Mouse (Mus musculus) CD4-positive, CD25-positive, alpha-beta regulatory T cell, adult 4 months (primary cell): ENCODE results near the gene Ino80d. TPM values are rescaled to one million over a fixed set of nuclear protein-coding genes. Genes with fewer than 3 reads are reported as not detected.
"Not testable (repeated sequence)": the region's sequence is repeated elsewhere in the genome, so short reads cannot be mapped to it uniquely, and the experiment has no call there.

Source experiments
- ATAC-seq: one replicate; pipeline ENCODE4 v1.8.0; 2017
- polyA plus RNA-seq, 2 experiments: library from polyadenylated mRNA; unstranded; fragments of 100-300 nt; shearing (Covaris generic); gene quantifications; one replicate each; pipeline ENCODE4 v1.2.1; 2017

Gene Ino80d
- polyA plus RNA-seq: 10 to 100 TPM; 23.8 to 36.8 TPM

DNA sequence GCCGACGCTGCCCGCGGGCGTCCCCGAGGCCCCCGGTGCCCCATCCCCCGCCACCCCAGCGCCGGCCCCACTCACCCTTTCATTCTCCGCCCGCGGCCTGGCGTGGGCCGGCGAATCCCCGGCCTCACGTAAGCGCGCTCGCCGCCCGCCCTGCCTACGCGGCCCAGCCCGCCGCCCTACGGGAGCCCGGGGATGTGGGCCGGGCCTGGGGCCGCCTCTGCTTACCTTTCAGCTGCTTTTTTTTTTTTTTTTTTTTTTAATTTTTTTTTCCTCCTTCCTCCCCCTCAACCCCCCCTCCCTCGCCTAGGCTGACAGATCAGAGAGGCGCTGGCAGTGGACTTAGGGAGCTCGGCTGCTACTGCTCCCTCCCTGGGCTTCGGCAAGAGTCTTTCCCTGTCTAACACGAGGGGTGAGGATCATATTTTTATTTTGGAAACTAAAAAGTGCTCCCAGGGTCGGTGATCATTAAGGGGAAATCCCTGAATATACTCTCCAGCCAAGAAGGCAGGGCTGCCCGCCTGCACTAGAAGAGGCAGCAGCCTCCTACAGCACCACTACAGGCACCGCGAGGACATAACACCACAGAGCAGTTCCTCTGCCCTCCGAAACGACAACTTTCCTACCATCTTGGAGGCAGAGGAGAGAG is at the start of gene Ino80d:
Gene Ino80d, minus strand, starts transcription at position 532 of the 646 bp plus-strand sequence.
- ATAC-seq: peak; percentile 95

DNA sequence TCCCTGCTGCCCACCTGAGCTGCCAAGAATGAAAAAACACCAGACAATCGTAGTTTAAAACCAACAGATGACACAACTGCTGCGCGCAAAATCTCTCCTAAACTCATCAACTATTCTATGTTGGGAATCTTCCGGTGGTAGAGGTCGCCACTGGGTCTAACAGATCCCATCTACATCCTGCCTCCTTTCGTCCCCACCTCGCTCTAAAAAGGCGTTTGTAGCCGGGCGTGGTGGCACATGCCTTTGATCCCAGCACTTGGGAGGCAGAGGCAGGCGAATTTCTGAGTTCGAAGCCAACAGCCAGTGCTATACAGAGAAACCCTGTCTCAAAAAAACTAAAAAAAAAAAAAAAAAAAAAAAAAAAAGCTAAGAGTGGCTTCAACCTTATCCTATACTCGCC is 25.8 kb upstream of the Ino80d start:
- ATAC-seq: no peak

DNA sequence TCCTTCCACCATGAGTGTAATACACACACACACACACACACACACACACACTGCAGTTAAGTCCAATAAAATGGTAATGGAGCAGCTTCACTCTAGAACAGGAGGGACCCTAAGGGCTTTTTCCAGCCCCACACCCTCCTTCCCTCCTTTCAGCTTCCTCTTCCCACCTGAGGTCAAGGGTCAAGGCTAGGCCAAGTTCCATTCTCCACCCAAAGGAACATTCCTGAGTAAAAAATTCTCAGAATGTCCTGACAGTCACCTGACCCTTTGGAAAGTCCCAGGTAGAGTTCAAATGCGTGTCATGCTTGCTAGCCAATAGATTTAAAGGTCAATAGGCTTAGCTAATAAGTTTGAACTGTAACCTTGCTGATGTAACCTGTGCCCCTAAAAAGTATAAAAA is 24.1 kb upstream of the Ino80d start:
- not testable (repeated sequence) for ATAC-seq

DNA sequence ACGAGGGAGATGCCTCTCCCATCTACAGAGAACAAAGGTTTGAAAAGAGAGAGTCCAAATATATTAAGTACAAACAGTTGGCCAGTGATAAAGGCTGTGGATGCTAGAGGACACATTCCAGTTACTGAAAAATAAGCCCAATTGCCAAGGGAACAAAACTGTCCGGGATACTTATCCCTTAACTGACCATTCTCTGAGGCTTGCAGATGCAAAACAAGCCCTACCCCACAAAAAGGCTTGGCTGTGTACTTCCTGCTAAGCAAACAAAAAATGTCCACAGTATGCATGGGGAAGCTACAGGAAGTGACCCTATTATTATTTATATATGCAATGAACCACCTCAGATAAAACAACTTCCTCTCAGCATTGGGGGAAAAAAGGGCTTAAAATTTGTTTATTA is 23.5 kb upstream of the Ino80d start:
- no peak for ATAC-seq

DNA sequence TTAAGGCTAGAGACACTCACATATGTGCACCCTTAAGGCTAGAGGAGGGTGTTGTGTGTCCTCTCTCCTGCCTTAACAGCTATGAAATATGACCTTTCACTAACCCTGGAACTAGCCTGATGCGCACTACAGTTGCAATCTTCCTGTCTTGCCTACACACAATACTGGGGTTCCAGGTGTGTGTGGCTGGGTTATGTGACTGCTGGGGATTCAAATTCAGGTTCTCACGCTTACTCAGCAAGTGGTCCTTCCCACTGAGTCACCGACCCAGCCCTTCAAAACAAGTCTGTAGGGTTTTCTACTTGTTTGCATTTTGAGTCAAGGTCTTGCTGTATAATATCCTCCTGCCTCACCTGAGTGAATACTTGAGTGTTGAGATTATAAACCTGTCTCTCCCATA is 20.1 kb upstream of the Ino80d start:
- no peak for ATAC-seq

DNA sequence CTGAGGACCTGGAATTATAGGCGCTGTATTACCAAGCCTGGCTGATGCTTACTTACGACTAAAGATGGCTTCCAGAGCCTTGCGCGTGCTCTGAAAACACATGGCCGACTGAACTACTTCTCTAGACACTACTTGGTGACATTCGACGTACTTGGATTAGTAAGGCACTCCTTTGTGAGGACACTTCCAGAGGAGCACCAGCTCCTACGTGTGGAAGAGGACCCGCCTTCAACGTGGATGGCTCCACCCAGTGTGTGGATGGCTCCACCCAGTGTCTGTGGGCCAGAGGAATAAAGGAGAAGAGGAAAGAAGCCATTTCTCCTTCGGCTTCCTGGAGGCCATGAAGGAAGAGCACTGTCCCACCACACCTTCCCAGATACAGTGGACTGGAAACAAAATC is 17.3 kb upstream of the Ino80d start:
- no peak for ATAC-seq

DNA sequence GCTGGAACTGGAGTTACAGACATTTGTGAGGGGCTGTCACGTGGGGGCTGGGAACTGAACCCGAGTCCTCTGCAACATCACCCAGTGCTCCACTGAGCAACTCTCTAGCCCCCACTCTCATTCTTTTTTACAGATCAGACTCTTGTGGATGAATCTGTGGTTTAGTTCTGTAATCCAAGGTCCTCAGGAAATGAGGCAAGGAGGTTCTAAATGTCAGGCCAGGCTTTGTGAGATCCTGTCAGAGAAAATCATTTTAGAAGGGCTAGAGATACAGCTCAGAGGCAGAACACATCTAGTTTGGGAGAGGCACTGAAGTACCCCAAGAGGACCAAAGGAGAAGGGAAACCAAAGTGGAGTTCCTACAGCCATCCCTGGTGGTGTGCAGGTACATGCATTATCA is 16.4 kb upstream of the Ino80d start:
- no peak for ATAC-seq

DNA sequence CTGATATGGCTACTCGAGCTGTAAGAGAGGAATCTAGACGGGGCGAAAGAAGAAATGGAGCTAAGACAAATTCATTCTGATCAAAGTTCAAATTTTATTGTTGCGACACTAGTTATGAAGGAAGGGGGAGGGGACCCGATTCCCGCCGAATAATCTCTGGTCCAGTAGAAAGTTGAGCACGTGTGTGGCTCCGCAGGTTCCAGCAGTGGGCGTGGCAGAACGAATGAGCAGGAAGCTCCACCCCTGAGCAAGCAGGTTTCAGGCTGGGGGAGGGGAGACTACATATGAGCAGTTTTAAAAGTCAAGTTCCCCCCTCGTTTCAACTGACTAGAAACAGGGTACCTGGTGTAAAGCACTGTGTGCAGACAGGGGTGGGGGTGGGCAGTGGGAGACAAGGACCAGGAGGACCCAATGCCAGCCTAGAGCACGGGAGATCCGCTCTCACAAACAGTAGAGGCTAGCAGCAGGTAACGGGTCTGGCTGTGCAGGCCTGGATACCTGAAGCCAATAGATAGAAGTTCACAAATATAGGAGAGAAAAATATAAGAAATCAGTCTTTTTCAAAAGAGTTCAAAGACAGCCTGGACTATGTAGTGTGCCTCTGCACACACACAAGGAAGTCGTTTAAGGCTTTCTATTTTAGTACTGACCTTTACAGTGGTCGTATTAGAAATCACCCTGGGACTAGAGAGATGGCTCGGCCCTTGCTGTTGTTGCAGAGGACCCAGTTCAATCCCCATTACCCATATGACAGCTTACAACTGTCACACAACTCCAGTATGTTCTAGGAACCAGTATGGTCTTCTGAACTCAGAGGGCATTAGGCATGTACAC is 15.6 kb upstream of the Ino80d start:
- ATAC-seq: peak; percentile 67

DNA sequence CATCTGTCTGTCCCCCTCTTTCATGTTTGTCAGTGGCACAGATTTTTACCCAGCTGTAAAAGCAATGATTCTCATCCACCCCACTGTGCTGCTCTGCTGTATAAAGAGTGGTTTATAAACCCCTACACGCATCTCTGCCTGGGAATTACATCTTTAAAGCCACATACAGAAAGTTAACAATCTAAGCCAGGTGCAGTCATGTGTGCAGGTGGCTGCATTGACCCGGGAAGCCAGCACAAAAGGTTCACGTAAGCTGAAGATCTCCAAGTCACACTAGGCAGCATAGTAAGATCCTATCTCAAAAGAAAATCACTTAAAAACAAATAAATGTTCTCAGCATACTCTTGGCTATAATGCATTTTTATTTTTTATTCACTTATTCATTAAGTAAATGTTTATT is 14.8 kb upstream of the Ino80d start:
- no peak for ATAC-seq

DNA sequence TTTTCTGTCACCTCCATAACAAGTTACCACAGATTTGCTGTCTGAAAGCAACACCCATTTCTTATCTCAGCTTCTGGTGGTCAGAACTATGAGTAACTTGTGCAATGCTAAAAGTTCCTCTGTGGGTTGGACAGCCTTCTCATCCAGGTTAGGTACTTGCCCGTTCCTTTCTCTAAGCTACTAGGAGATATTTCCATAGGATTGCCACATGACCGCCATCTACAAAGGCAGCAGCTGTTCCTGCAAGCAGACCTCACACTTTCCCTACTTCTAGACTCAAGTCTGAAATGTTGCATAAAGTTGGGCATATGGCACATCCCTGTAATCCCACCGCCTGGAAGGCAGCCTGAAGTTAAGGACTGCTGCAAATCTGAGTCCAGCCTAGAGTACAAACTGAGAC is 11.7 kb upstream of the Ino80d start:
- ATAC-seq: no peak

DNA sequence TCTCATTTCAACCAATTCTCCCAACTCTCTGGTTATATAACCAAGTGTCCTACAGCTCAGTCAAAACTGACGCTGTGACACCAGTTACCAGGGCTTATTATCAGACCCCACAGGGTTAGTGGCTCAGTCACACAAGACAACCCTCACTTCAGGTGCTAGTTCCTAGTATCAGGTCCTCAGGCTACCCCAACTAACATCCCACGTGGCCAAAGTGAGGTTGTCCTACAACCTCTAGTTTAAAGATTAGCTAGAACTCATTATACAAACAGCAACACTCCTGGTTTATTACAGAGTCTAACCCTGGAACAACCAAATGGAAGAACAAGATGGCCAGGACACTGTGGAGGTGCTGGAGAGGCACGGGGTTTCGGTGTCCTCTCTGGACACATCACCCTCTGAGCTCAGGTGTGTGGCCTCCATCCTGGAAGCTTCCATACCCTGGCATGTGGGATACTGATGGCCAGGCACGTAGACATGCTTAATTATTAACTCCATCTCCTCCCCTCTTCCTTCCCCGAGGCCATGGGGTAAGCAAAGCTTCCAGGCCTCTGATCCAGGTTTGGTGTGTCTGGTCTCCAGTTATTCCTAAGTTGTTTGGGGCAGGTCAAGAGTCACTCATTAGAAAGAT is 9.5 kb upstream of the Ino80d start:
- ATAC-seq: no peak

DNA sequence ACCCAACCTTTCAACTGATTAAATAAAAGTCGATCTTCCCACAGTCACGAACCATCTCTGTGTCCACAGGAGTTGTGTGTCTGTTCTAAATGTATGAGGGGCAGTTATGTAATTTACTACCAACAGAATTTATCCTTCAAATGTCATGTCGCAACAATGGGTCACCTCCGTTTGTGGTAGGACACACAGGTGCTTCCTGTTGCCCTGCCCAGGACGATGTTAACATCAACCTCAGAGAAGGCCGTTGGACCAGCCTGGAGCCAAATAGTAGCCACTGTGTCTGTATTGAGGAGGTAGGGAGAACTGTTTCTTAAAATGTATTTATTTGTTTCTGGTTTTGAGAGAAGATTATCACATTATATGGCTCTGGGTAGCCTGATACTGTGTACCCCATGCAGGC is 7.5 kb upstream of the Ino80d start:
- ATAC-seq: no peak

DNA sequence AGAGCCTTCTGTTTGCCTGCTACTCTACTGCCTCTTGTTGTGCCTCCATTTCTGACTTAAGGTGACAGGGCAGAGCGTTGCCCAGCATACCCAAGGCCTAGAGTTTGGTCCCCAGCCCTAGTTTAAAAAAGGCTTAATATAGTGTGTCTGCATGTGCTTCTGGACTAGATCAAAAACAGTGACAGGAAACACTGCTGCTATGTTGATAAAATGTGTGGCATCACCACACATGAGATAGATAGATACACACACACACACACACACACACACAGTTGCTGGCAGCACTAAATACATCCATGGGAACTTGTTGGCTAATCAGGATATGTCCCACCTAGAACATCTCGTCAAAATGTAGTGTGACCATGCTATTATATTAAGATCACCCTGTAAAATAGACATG is 5.9 kb upstream of the Ino80d start:
- ATAC-seq: no peak

DNA sequence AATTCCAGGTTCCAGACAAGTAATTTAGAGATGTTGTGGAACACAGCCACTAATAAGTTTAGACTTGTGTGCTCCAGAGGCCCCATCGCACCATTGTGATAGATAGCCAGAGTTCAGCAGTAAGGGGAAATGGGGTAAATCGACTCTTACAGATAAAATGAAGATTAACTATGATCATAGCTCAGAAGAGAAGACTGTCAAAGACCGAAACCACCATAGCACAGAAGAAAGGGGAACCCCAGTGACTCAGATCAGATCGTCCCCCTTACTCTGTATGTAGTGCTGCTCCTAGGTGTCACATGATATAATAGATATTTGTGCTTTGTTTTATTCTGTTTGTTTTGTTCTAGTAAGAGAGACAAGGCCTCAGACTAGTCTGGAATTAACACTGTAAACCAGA is 5.2 kb upstream of the Ino80d start:
- ATAC-seq: peak; percentile 95

DNA sequence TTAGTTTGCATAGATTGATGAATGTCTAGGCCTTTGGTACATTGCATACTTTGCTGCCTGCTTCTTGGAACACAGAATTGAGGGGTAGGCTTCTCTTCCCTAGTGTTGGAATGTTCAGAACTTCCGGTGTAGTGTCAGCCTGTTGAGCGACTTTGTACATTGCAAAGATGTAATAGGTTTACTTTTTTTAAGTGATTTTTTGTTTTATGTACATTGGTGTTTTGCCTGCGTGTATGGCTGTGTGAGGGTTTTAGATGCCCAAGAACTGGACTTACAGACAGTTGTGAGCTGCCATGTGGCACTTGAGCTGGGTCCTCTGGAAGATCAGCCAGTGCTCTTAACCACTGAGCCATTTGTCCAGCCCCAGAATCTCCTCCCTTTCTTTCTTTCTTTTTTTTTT is 1.1 kb upstream of the Ino80d start:
- no peak for ATAC-seq

DNA sequence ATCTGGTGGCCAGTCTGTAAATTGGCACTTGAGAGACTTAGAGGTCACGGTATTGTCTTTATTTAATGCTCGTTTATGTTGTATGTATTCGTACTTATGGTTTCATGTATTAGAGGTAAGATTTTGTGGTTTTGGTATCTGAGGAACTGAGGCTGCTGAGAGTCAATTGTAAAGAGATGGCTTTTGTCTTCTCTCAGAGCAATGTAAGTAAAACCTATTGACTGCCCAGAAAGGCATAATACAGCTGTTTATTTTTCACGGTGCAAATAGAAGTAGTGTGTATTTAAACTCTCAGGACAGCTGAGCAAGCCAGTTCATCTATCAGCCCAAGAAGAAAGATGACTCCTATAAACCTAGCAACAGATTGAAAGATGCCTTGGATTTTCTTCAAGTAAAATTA is 629 bp upstream of the Ino80d start:
- no peak for ATAC-seq

DNA sequence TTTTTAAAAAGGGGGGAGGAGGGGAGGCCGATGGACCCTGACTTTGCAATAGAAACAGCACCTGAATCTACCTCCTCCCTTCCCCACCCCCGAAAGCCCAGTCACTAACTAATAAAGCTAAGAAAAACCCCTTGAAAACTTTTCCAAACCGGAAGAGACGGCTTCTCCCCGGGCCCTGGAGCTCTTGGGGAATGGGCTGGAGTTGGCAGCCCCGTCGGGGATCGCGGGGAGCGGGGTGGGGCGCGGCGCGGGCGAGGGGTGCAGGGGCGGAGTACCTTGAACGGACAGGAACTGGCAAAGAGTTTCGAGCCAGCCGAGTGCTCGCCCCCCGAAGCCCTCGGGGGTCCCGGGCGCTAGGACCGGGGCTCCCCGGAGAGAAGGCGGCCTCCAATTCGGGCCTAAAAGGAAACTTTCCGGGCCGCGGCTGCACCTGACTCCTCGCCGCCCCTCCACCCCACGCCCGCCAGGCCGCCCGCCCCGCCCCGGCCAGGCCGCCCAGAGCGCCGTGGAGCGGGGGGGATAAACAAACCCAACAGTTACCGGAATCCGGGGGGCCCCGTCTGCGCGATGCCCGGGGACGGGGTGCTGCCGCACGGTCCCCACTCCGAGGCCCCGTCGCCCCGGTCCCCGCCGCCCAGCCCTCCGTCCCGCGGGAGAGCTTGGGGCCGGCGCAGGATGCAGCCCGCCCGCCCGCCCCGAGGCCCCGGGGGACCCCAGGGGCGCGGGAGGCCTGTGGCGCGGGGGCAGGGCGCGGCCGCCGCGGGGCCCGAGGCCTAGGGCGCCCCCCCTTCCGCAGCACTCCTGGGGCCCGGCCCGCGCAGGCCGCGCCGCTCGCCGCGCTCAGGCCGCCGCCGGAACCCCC is 962 bp downstream of the Ino80d start:
- ATAC-seq: no peak

DNA sequence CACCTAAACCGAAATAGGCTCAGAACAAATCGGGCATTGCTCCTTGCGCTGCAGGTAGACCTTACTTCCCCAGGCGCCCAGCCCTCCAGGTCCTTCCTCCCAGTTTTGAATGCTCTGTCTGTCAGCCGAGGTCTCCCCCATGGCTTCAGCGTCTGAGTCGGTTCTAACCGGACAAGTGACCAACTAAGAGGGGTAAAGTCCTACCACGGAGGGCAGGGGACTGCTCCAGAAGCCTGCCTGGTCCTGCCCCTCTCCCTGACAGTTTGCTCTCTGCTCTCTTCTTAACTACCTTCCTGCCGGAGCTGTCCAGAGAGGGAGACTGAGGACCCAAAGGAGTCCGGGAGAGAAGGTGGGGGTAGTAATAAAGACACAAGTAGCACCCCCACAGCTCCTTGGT is 1.6 kb downstream of the Ino80d start:
- ATAC-seq: no peak

DNA sequence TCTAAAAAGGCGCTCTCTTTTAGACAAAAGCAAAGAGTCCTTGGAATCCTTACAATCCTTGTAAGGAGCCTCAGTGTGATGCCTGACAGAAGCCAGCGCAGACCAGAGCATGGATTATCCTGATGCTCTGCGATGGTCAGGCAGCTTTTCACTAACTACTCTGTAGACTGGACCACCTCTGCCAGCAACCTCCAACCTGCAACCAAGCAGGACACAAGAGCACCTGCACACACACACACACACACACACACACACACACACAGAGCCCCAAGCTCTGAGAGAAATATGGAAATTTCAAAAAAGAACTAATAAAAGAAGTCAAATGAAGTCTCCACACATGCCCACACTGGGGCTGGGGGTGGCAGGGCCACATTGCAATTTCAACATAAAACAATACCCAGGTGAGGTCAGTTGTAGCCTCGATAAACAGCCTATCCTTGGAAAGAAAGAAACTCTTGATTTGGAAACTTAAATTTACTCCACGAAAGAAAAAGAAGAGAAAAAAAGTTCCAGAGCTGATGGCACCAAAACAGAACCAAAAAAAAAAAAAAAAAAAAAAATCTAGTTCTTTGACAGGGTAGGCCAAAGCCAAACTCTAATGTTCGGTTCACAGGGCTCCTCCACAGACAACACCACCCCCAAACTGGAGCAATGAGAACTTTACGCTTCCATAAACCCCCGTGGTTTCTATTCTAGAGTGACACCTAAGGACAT is 2.2 kb downstream of the Ino80d start:
- no peak for ATAC-seq

DNA sequence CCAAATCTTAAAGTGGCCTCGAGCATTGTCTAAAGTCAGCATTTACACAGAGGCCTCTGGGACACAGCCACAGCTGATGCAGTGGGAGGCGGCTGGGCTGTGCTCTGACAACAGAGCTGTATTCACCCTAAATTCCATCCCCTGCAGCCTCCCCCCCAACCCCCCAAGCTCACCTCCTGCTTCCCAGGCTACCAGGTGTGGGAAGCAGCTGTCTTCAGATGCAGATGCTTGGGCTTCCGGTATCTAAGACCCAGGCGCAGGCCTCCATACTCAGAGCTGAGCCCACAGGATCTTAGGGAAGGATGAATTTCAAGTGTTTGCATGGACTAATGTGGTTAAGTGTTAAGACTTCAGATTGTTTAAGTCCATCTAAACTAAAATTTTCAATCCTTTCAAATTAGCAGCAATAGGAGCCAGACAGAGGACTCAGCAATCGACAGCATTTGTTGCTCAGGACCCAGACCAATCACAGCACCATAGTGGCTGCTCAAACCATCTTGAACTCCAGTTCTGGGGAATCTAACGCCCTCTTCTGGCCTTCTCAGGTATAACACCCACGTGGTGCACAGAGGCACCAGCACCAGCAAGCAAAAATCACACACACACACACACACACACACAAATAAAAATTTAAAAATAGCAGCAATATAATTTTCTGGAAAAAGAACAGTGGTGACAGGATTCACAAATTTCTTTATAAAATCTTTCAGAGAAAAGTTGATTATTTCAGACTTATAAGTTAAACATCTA is 3.8 kb downstream of the Ino80d start:
- no peak for ATAC-seq

DNA sequence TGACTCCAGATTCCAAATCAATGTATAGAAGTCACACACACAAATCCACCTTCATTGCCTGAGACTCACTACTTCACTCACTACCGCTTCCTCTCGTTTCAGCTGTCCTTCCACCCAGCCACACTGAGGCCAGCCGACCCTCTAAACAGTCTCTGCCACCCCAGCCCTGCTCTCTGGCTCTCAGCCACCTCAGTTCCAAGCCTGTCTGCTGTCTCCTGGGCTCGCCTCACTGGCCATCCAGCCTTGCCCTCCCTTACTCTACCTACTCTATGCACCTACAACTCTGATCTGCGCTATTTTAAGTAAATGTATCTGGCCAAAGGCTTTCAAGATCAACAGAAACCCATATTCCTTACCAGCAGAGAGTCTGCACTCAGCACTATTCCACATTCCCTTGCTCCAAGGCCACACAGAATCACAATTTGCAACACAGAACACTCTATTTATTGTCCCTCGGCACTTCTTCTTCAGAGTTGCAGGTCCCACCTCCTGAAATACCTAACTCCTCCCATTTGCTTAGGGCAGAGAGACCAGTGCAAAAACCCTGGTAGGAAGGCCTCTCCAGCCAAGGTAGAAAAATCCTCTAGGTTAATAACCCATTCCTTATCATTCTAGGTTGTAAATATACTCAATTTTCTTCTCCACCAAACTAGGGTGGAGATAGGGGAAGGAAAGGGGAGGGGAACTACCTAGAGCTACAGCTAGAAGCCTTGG is 6.7 kb downstream of the Ino80d start:
- ATAC-seq: no peak
